Mouse (Mus musculus) testis, adult 2 months (tissue): ENCODE results near the gene Ccnt1.

ENCODE experiments used
- CTCF ChIP-seq: fragments of 200-500 bp; IDR thresholded peaks from 2 replicates; pipeline ENCODE4 v1.5.1; 2012; ENCODE audit warnings: low read depth, mild to moderate bottlenecking, inconsistent platforms, low read length, moderate library complexity; ENCODE audit not compliant: control insufficient read depth, insufficient read depth, insufficient replicate concordance
- POLR2A ChIP-seq: fragments of 200-500 bp; IDR thresholded peaks from 2 replicates; pipeline ENCODE4 v1.6.1; 2012; ENCODE audit warnings: low read depth, mild to moderate bottlenecking, inconsistent platforms, low read length, moderate library complexity; ENCODE audit not compliant: control insufficient read depth

DNA sequence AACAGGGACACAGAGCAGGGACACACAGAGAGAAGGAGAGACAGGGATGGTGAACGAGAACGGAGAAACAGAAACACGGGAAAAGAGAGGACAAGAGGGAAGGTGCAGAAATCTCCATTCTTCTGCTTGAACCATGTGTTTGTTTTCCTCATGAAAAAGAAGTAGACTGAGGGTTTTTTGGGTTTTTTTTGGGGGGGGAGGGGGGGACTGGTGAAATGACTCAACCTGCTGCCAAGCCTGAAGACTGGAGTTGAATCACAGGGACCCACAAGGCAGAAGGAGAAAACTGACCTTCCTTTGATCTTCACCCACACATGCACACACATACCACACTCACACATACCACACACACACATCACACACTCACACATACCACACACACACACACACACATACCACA lies 67.4 kb downstream of the Ccnt1 start:
- TF ChIP-seq CTCF (no peak), POLR2A (no peak)
